Mouse (Mus musculus) testis, adult 2 months (tissue): ENCODE measurements at regions not wholly inside any gene's neighbourhood (a gene's known extent, or its start where the extent isn't known, plus 50 kb on each side); places are given as distances from the start of the nearest gene placed in this dataset.
"Not testable (repeated sequence)": the region's sequence is repeated elsewhere in the genome, so short reads cannot be mapped to it uniquely, and the experiment has no call there.

Source experiments
- H3K27ac ChIP-seq: fragments of 200-500 bp; 2 replicates; pipeline ENCODE4 v1.5.1; 2012; ENCODE audit warnings: low read depth, low read length; ENCODE audit not compliant: control insufficient read depth, insufficient read depth
- H3K27me3 ChIP-seq: fragments of 200-500 bp; 2 replicates; pipeline ENCODE4 v1.6.1; 2012; ENCODE audit warnings: mild to moderate bottlenecking, low read length, moderate library complexity; ENCODE audit not compliant: control insufficient read depth, insufficient read depth
- H3K36me3 ChIP-seq: fragments of 200-500 bp; 2 replicates; pipeline ENCODE4 v1.6.1; 2012; ENCODE audit warnings: mild to moderate bottlenecking, low read length; ENCODE audit not compliant: control insufficient read depth, insufficient read depth
- H3K4me1 ChIP-seq: fragments of 200-500 bp; 2 replicates; pipeline ENCODE4 v1.6.1; 2012; ENCODE audit warnings: low read length; ENCODE audit not compliant: control insufficient read depth, insufficient read depth
- H3K4me3 ChIP-seq: fragments of 200-500 bp; 2 replicates; pipeline ENCODE4 v1.5.1; 2012; ENCODE audit warnings: low read depth, mild to moderate bottlenecking, low read length, moderate library complexity, mixed read lengths; ENCODE audit not compliant: control insufficient read depth
- CTCF ChIP-seq: fragments of 200-500 bp; IDR thresholded peaks from 2 replicates; pipeline ENCODE4 v1.5.1; 2012; ENCODE audit warnings: low read depth, mild to moderate bottlenecking, inconsistent platforms, low read length, moderate library complexity; ENCODE audit not compliant: control insufficient read depth, insufficient read depth, insufficient replicate concordance
- POLR2A ChIP-seq: fragments of 200-500 bp; IDR thresholded peaks from 2 replicates; pipeline ENCODE4 v1.6.1; 2012; ENCODE audit warnings: low read depth, mild to moderate bottlenecking, inconsistent platforms, low read length, moderate library complexity; ENCODE audit not compliant: control insufficient read depth

DNA sequence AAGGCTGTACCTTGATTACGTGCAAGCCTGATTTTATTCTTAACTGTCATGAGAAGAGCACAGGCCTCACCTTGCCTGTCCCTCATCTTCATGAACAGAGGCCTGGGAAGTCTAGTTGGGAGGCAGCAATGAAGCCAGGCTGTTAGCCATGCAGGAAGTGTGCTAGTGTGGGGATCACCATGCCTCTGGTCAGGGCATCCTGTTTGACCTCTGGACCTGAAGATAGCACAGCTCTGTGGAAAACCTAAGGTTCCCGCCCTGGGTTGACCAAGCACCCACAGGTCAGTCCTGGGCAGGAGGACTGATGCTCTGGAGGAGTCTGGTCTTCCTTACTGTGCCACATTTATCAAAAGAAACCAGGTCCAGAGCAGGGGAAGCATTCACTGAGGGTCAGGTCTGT, 157.6 kb downstream of the Gm906 start:
- H3K4me3 ChIP-seq: no peak overlapping the region
- TF ChIP-seq POLR2A: no peak
- TF ChIP-seq CTCF: no peak
- H3K27ac ChIP-seq: no peak overlapping the region
- no peaks in the 10 kb centered on the region for H3K4me1 ChIP-seq
- H3K36me3 ChIP-seq: no peaks in the 10 kb centered on the region
- no peaks in the 10 kb centered on the region for H3K27me3 ChIP-seq

DNA sequence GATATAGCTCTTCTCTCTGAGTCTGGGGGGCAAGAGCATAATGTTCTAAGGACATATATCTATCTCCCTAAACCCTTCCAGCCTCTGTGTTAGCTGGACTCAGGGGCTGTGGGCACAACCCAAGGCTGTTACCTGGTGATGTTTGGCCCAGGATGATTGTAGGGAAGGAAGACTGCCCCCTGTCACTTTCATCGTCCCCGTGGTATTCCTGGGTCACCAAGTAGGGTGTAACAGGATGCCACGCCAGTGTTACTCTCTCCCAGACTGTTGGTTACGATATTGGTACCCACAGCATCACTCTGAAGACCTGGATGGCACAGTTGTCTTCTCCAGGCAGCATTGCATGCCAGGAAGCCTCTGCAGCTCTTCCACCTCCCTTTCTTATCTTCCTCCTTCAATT, 185.3 kb downstream of the Gm906 start:
- Histone ChIP-seq H3K4me3 (no peak overlapping the region), H3K36me3 (no peaks in the 10 kb centered on the region), H3K27ac (no peak overlapping the region), H3K27me3 (no peaks in the 10 kb centered on the region), H3K4me1 (no peaks in the 10 kb centered on the region)
- TF ChIP-seq POLR2A (no peak), CTCF (no peak)

DNA sequence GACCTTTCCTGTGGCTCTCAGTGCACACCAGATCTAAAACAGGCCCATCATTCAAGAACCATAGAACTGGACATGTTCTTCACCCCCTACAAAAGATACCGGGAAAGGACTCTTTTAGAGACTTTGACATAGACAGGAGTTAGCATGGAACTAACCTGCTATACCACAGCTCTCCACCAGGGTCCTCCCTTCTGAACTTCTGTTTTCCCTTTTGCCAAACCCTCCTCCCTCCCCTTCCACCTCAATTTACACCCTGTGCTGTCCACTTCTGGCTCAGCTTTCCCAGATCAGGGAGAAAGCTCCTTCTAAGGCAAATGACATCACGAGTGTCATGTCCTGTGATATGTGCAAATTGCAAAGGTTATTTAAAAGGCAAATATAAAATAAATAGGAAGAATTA, 185.7 kb downstream of the Gm906 start:
- not testable (repeated sequence) for H3K36me3 ChIP-seq, H3K4me1 ChIP-seq, H3K27me3 ChIP-seq, H3K4me3 ChIP-seq, H3K27ac ChIP-seq

DNA sequence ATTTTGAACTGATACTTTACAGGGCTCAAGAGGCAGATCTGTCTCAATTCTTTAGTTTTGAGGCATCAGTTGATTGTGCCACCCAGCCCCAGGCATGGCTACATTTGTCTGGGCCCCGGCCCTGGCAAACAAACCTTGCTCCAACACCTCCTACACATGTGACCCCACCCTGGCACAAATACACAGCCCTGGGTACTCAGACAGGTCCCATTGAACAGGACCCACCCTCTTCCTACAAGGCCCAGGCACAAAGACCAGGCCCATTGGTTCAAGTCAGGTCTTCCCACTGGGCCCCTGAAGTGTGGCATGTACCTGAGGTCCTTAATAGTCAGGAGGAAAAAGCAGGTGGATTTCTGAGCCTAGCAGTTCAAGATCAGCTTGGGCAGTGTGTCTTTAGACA, 190.4 kb downstream of the Gm906 start:
- H3K36me3 ChIP-seq, H3K4me3 ChIP-seq, H3K4me1 ChIP-seq, H3K27ac ChIP-seq, H3K27me3 ChIP-seq: not testable (repeated sequence)

DNA sequence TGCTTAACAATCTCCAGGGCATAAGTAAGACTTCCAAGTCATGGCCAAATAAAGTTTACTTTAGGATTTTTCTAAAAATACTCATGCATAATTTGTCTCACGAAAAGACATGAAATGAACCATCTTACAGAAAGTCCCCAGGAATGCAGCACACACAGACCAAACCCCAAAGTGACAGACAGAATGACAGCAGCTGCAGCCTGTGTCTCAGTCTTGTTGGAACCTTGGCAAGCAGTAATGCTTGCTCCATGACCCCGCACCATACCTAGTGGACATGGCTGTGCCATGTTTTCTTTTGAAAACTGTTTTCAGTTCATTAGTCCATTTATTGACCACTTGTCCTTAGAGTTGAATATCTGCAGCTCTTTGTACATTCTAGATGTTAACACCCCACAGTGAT, 191.1 kb downstream of the Gm906 start:
- H3K4me3 ChIP-seq, H3K27me3 ChIP-seq, H3K4me1 ChIP-seq, H3K36me3 ChIP-seq, H3K27ac ChIP-seq: not testable (repeated sequence)

DNA sequence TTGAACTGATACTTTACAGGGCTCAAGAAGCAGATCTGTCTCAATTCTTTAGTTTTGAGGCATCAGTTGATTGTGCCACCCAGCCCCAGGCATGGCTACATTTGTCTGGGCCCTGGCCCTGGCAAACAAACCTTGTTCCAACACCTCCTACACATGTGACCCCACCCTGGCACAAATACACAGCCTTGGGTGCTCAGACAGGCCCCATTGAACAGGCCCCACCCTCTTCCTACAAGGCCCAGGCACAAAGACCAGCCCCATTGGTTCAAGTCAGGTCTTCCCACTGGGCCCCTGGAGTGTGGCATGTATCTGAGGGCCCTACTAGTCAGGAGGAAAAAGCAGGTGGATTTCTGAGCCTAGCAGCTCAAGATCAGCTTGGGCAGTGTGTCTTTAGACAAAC, 198.4 kb downstream of the Gm906 start:
- H3K27ac ChIP-seq, H3K27me3 ChIP-seq, H3K4me1 ChIP-seq, H3K36me3 ChIP-seq, H3K4me3 ChIP-seq: not testable (repeated sequence)

DNA sequence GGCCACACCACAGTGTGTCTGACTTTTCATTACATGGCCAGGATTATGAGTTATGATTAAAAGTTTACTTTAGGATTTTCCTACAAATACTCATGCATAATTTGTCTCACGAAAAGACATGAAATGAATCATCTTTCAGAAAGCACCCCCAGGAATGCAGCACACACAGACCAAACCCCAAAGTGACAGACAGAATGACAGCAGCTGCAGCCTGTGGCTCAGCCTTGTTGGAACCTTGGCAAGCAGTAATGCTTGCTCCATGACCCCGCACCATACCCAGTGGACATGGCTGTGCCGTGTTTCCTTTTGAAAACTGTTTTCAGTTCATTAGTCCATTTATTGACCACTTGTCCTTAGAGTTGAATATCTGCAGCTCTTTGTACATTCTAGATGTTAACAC, 199.0 kb downstream of the Gm906 start:
- not testable (repeated sequence) for H3K4me3 ChIP-seq, H3K36me3 ChIP-seq, H3K27ac ChIP-seq, H3K27me3 ChIP-seq, H3K4me1 ChIP-seq

DNA sequence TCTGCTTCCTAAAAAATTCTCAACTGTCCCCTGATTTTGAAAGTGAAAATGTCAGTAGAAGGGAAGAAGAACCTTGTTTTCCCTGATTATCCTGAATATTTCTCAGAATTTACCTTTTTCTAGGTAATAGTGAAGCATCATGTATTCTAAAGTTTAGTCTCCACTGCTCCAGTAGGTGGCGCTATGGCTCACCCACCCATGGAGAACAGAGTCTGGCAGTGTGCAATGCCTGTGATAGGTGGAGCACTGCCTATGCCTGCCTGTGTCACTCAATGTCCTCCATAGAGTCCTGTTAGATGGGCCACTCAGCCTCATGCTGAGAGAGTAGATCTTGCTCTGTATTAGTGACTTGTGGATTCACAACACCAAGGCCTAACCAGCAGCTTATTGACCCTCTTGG, 218.4 kb downstream of the Gm906 start:
- no peaks in the 10 kb centered on the region for H3K4me1 ChIP-seq
- no peak overlapping the region for H3K27ac ChIP-seq
- TF ChIP-seq CTCF (peak; percentile 71; the same call in 1 of the 2 replicates), POLR2A (no peak)
- H3K27me3 ChIP-seq: no peaks in the 10 kb centered on the region
- H3K36me3 ChIP-seq: no peaks in the 10 kb centered on the region
- H3K4me3 ChIP-seq: no peak overlapping the region

DNA sequence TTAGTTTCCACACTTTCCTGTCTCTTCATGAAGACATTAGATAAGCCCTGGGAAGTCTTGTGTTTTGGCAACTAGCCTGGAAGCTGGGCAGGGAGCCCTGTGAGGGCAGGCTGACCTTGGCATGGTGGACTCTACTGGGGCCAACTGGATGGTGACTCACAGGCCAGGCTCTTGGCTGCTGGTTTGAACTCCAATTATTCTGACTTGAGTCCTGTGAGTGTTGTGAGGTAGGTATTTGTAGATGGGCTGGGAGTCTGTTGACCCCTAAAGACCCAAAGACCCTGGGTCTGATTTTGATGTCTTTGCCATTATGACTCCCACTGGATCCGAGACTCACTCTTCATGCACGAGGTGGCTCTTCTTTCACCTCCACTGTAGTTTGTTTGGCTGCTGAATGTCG, 208.9 kb upstream of the Gm30302 start:
- not testable (repeated sequence) for H3K27me3 ChIP-seq, H3K36me3 ChIP-seq, H3K4me1 ChIP-seq, H3K4me3 ChIP-seq, H3K27ac ChIP-seq

DNA sequence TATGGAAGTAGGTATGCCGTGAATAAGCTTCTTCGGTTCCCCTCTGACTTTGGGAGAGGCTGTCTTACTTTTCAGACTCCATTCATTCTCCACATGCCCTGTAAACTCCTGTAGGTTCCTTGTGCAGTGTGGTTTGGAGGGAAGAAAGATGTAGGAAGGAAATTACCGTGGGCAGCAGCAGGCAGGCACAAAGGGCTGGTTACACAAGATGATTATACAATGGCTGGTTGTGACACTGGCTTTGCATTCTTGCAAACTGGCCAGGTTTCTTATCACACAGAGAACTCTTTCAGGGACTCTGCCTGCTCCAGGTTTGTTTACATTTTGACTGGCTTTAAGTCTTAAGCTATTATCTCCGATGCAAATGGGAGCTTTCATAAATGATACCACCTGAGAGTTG, 167.3 kb upstream of the Gm30302 start:
- not testable (repeated sequence) for H3K4me1 ChIP-seq, H3K4me3 ChIP-seq, H3K27ac ChIP-seq, H3K27me3 ChIP-seq, H3K36me3 ChIP-seq

DNA sequence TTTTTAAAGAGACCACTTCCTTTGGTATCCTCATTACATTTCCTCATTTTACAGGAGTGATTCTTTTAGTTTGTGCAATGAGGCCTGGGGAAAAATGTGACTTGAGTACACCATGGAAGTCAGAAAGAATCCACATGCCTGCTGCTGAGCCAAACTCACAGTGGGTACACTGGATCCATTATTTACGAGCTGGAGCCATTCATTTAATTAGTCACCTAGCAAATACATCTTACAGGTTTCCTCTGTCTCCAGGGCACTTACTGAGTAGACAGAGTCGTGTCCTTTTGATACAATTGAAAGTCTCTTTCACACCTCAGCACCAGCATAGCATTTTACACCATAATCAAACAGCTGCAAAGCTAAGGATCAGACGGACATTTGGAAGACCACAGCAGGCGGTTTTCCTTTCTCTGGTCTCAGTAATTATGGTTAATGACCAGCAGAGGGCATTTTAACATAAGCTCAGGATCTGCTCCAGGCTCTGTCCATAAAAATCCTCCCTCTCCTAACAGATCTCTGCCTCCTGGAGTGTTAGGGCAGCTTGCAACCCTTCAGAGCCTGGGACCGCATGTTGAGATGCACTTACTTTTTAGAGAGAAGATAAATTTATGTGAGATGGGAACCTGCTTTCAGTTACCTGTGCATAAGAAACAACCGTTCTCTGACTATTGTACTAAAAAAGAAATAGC, 159.3 kb upstream of the Gm30302 start:
- not testable (repeated sequence) for H3K36me3 ChIP-seq, H3K4me1 ChIP-seq, H3K27me3 ChIP-seq, H3K4me3 ChIP-seq, H3K27ac ChIP-seq
